Comparison of ENCODE assay signal across 15 mouse cellular contexts in the genomic region with DNA sequence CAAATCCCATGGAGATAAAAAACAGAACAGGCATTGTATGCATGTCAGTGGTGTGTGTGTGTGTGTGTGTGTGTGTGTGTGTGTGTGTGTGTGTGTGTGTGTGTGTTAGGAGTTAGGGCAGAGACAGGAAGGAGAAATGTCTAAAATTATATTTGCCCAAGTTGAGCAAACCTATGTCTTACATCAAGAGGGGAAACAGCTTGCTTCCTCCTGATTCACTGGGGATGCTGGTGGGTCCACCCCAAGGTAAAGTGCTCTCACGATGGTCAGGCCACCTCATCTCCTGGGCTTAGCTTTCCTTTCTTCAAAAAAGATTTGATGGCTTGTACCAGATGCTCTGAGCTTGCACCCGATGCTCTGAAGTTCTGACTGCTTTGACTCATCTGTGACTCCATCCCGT. TPM values are rescaled to one million over a fixed set of nuclear protein-coding genes. Genes with fewer than 3 reads are reported as not detected.
A peak's percentile ranks its signal among the peaks of the same experiment; 100 is the strongest.
DNase-seq lines count a peak whose midpoint lies in the region; ATAC-seq lines count a peak whose summit lies in the region.
"Had no signal": no experiment of that assay in that cellular context is flagged by ENCODE, and none has a peak within 500 bp of the region (broad histone marks: within the 10 kb centered on the region; RNA-seq: fewer than 3 reads in every experiment).

No protein-coding gene starts in this region.

- H3K4me1 ChIP-seq in heart, embryonic 16.5 days (ENCODE audit: control insufficient read depth, insufficient read depth, low read length): peaks cover 12% of the 10 kb centered on the region; the same call in 1 of the 2 replicates

- 0 out of 2 replicates have a peak, but pooled peaks have one; percentile 20 for ATAC-seq in heart, embryonic 16.5 days (replicated peaks; ENCODE audit: extremely low read depth, insufficient read depth, low FRiP score)

- no peaks in the 10 kb centered on the region for H3K27me3 ChIP-seq in heart, embryonic 16.5 days (ENCODE audit: control insufficient read depth, insufficient read depth, low read length)
- H3K27me3 ChIP-seq: forebrain, embryonic 13.5 days had no signal

- WGBS in heart, embryonic 16.5 days: 45% methylated on average over 3 of the region's 3 CpGs

- no peak overlapping the region for H3K4me2 ChIP-seq in heart, embryonic 16.5 days (ENCODE audit: low read depth, low read length)
- H3K4me2 ChIP-seq: forebrain, embryonic 13.5 days had no signal

- no peak overlapping the region for H3K9ac ChIP-seq in heart, embryonic 16.5 days (ENCODE audit: low read length)
- H3K9ac ChIP-seq: forebrain, embryonic 13.5 days; liver, embryonic 13.5 days had no signal

- H3K36me3 ChIP-seq in heart, embryonic 16.5 days (ENCODE audit: control insufficient read depth, insufficient read depth): no peaks in the 10 kb centered on the region
- H3K36me3 ChIP-seq: liver, embryonic 13.5 days; midbrain, embryonic 10.5 days had no signal

- H3K27ac ChIP-seq in heart, embryonic 16.5 days (ENCODE audit: low read length): no peak overlapping the region
- H3K27ac ChIP-seq: forebrain, embryonic 13.5 days; heart, adult 2 months; liver, embryonic 13.5 days had no signal

- H3K4me3 ChIP-seq in heart, embryonic 16.5 days (ENCODE audit: low read length): no peak overlapping the region
- H3K4me3 ChIP-seq: forebrain, embryonic 13.5 days; heart, adult 2 months; liver, embryonic 13.5 days; midbrain, embryonic 10.5 days had no signal

- no peaks in the 10 kb centered on the region for H3K9me3 ChIP-seq in heart, embryonic 16.5 days (replicated peaks; ENCODE audit: control insufficient read depth, low read length)
- H3K9me3 ChIP-seq: forebrain, embryonic 13.5 days; liver, embryonic 13.5 days; midbrain, embryonic 10.5 days had no signal

- DNase-seq in heart, adult 11 months: no peak
- DNase-seq in 416B (ENCODE audit: low read depth): peak; percentile 97
- DNase-seq in c-Kit-positive CD71-negative TER-119-negative erythroid progenitor cells, embryonic 14.5 days (ENCODE audit: low read depth): peak; percentile 35
- DNase-seq in naive thymus-derived CD4-positive, alpha-beta T cell, adult 2 months (ENCODE audit: low read depth): peak; percentile 27
- DNase-seq in gastrocnemius, adult 18-20 months (ENCODE audit: low spot score): no peak
- DNase-seq in layer of hippocampus, postnatal 10 days (ENCODE audit: low spot score in 2 of 2): no peak
- no peak for DNase-seq in adrenal gland, postnatal 10 days
- DNase-seq: liver, embryonic 13.5 days; right cerebral cortex, postnatal 4 days had no signal

RNA-seq across cellular contexts. Expression of gene Pbp2, which starts 13.9 kb away (rescaled TPM):
- not detected in 2 replicates for polyA plus RNA-seq in heart, embryonic 16.5 days (2015; fragmentation: Nextera tagmentation; extraction: Ambion mirVana)
- not detected for total RNA-seq in gastrocnemius, adult 18-20 months (2021)
- total RNA-seq in layer of hippocampus, postnatal 10 days (2021): under 1 TPM in 1 of 2 experiments, not detected in 1; 0.37 TPM
- not detected for total RNA-seq in adrenal gland, postnatal 10 days (2021)
- total RNA-seq: heart, adult 2 months; heart, postnatal 14 days had no signal
- polyA plus RNA-seq: forebrain, embryonic 13.5 days; heart, adult 2 months; liver, embryonic 13.5 days; midbrain, embryonic 10.5 days; stomach, embryonic 14.5 days had no signal

RNA-seq across cellular contexts. Expression of gene Emp1, which starts 38.2 kb away (rescaled TPM):
- polyA plus RNA-seq in heart, embryonic 16.5 days (2015; fragmentation: Nextera tagmentation; extraction: Ambion mirVana): 48.5 and 51.9 TPM in 2 replicates
- 10 to 100 TPM; 20.3 to 48.7 TPM for total RNA-seq in gastrocnemius, adult 18-20 months (2021)
- 1 to 10 TPM; 5.4 to 5.5 TPM for total RNA-seq in layer of hippocampus, postnatal 10 days (2021)
- total RNA-seq in adrenal gland, postnatal 10 days (2021): 10 to 100 TPM; 89.8 to 92.9 TPM

Comparison
In these comparisons a context has a peak if more than half of its experiments do, and no peak if none do; other contexts are left out.
1. DNase-seq: peak in 416B (single experiment), c-Kit-positive CD71-negative TER-119-negative erythroid progenitor cells, embryonic 14.5 days (single experiment) and naive thymus-derived CD4-positive, alpha-beta T cell, adult 2 months (single experiment); none in heart, adult 11 months (single experiment), gastrocnemius, adult 18-20 months (single experiment), layer of hippocampus, postnatal 10 days (0 of 2) and adrenal gland, postnatal 10 days (single experiment).